Mouse (Mus musculus): Measurements from ENCODE around the gene Sytl3.
"Not testable (repeated sequence)": the region's sequence is repeated elsewhere in the genome, so short reads cannot be mapped to it uniquely, and the experiment has no call there.

- not testable (repeated sequence) for TF ChIP-seq SIN3A (IDR thresholded peaks at IDR 0.05; ENCODE audit: low read length); BHLHE40 (IDR thresholded peaks at IDR 0.05; ENCODE audit: low read depth, low read length); CTCF (conservative IDR thresholded peaks at IDR 0.05 in 1 of 2, IDR thresholded peaks at IDR 0.05 in 1 of 2; ENCODE audit: low read depth in 2 of 2, low read length in 2 of 2); MYC (IDR thresholded peaks at IDR 0.05; ENCODE audit: low read depth, low read length); MAZ (IDR thresholded peaks at IDR 0.05; ENCODE audit: low read depth, low read length); POLR2A (IDR thresholded peaks at IDR 0.05; ENCODE audit: low read depth, low read length); EP300 (IDR thresholded peaks at IDR 0.05; ENCODE audit: low read length); ZMIZ1 (IDR thresholded peaks at IDR 0.05; ENCODE audit: low read depth, low read length); TBP (conservative IDR thresholded peaks at IDR 0.05; ENCODE audit: low read depth, low read length); CHD1 (IDR thresholded peaks at IDR 0.05; ENCODE audit: low read depth, low read length); RAD21 (IDR thresholded peaks at IDR 0.05; ENCODE audit: low read depth, low read length)
Measured at GRCm38 (mm10) chr17:6656471-6656870, 2.4 kb upstream of the Sytl3 start.

Data from CH12.LX (cell line).